Mouse (Mus musculus) olfactory bulb, adult 2 months (tissue): ENCODE data around the gene Fkbp1a.

ENCODE experiments used
- CTCF ChIP-seq: fragments of 200-500 bp; IDR thresholded peaks from 2 replicates; pipeline ENCODE4 v1.5.1; 2012; ENCODE audit warnings: low read depth, mild to moderate bottlenecking, low read length, moderate library complexity; ENCODE audit not compliant: insufficient read depth
- POLR2A ChIP-seq: fragments of 200-500 bp; IDR thresholded peaks from 2 replicates; pipeline ENCODE4 v1.6.1; 2012; ENCODE audit warnings: mild to moderate bottlenecking, low read depth, low read length, moderate library complexity; ENCODE audit not compliant: insufficient read depth

DNA sequence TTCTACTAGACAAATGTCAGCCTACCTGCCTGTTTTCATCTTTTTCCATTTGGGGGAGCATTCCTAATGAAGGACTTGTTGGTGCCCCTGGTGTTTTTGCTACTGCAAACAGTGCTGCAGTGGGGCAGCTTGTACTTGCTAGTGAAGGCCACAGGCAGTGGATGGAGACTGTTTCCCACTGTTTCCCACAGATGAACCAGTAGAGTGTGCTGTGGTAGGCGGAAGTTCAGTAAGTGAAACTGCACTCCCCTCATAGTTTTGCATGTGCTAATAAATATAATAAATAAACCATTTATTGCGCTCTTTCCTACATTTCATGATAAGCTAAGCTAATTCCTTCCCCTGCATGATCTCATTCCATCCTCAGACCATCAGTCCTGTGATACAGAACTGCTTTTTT lies 23.3 kb upstream of the Fkbp1a start:
- TF ChIP-seq CTCF (no peak), POLR2A (no peak)
